Mouse (Mus musculus): Measurements from ENCODE around the gene Set.

DNA sequence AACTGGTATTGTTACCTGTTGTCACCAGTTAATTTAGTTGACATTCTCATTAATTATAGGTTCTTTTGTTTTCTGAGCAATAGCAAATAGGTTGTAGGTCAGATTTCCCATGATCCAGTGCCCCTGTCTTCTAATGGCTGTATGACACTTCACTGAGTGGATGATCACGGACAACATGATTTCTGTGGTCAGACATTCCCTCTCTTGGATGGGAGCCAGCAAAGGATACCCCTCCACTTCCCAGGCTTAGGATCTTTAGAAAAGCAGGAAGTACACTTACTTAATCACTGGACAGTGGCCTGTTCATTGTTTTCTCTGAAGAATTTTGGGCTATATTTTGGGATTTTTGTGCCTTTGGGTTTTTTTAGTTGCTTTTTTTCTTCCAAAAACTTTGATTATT, 48.1 kb upstream of the Set start:
- TF ChIP-seq CTCF (IDR thresholded peaks at IDR 0.05 in 2 of 3, conservative IDR thresholded peaks at IDR 0.05 in 1 of 3; ENCODE audit: control insufficient read depth in 1 of 3, insufficient read depth in 1 of 3, low read depth in 2 of 3, low read length in 3 of 3, poor library complexity in 1 of 3, severe bottlenecking in 1 of 3) (no peak), POLR2A (IDR thresholded peaks at IDR 0.05; ENCODE audit: control insufficient read depth in 1 of 2, insufficient read depth in 1 of 2, low read depth in 1 of 2, low read length in 2 of 2, poor library complexity in 1 of 2) (no peak), ETS1 (IDR thresholded peaks at IDR 0.05; ENCODE audit: low read depth, low read length) (no peak), EP300 (IDR thresholded peaks at IDR 0.05; ENCODE audit: low read depth in 1 of 2, low read length in 2 of 2) (no peak), POLR2AphosphoS2 (IDR thresholded peaks at IDR 0.05; ENCODE audit: low read length) (no peak), KAT2A (conservative IDR thresholded peaks at IDR 0.05; ENCODE audit: low read depth, low read length) (no peak), SIN3A (IDR thresholded peaks at IDR 0.05; ENCODE audit: low read length) (no peak), ZNF384 (IDR thresholded peaks at IDR 0.05; ENCODE audit: low read depth, low read length) (no peak), ZKSCAN1 (IDR thresholded peaks at IDR 0.05; ENCODE audit: low read depth, low read length) (no peak), NELFE (IDR thresholded peaks at IDR 0.05; ENCODE audit: low read depth, low read length) (no peak), RAD21 (IDR thresholded peaks at IDR 0.05; ENCODE audit: low read depth, low read length) (no peak), JUND (IDR thresholded peaks at IDR 0.05; ENCODE audit: low read depth, low read length) (no peak)
